Mouse (Mus musculus) neutrophil, adult 83 days (primary cell): ENCODE measurements around the gene Gm9918. TPM values are rescaled to one million over a fixed set of nuclear protein-coding genes. Genes with fewer than 3 reads are reported as not detected.

Experiments used
- total RNA-seq, 2 experiments: library from RNA; stranded (reverse); gene quantifications; one replicate each; pipeline ENCODE4 v1.2.4; 2023

Gm9918 gene
- total RNA-seq = not detected

DNA sequence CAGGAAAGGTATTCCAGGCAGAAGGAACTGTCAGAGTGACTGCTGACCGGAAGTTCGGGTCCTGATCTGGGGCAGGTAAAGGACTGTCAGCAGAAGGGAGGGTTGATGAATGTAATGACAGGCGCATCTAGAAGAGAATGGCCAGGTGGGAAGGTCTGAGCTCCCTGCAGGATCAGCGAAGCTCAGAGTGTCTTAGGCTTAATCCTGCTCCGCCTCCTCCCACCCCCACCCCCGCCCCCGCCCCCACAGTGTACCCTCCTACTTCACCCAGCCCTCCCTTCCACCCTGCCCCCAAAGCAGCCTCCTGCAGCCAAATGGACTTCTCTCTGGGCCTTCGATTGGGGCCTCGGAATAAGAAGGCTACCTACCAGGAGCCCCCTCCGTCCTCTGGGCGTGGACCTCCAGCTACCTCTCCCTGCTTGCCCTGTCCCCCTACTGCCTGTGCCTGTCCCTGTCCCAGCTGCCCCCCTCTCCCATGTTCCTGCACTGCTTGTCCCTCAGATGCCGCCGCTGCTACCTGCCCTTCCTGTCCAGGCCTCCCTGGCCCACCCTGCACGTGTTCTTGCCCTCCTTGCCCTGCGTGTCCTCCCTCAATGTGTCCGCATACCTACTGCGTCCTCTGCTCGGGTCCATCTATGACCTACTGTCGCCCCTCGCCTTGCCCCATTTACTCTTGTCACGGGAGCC, at the start of gene Gm9918:
Gene Gm9918, plus strand, starts transcription at position 290 of the 687 bp plus-strand sequence.

DNA sequence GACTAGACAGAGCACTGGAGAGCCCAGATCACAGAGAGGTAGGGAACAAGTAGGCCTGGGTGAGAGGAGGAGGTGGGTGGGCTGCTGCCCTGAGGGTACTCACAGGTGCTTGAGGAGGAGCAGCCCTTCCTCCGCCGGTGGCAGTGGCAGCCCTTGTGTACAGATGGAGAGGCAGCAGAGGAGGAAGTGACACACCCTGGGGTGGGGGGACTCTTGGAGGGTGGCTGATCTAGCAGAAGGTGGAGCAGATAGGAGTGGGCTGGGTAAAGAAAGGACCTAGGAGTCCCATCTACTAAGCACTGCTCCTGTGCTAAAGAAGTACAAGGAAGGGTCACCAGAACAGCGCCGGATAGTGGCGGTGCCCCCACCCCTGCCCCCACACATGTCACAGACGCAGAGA, 38.6 kb upstream of the Gm9918 start, which contains the start of gene Itgb7:
Gene Itgb7, minus strand, starts transcription at position 197 of the 400 bp plus-strand sequence.

DNA sequence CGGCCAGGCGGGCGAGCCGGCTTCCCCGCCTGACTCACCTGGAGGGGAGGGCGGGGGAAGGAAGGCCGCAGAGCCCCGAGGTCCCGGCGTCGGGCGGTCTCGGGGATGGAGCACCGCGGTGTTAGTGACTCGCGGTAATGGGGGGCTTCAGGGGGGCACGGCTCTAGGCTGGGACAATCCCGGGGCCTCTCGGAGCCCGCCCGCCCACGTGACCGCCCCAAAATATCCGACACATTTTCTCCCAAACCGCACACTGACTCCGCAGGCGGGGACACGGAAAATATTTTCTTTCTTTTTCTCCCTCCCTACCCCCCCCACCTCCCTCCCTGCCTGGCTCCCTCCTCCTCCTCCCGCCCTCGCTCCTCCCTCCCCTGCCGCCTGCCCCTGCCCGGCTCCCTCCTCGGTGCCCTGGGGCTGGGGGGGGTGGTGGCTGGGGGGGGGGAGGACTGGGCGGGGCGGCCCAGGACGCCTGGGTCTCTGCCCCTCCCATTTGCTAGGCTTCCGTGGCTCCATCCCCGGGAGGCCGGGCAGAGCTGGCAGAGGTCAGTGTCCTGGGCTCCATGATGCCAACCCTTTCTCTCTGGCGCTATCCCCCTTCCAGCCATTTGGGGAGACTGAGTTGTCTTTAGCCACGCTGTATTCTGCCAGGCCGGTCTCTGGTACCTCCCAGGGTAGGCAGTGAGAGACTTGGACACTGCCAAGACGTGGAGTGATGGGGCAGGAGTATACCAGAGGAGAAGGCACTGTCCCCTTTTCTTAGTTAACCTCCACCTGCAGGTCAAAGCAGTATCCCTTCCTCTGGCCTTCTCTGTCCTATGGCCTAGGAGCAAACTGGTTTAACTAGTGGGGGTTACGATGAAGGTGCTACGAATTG, 12.9 kb upstream of the Gm9918 start, which contains the start of gene Rarg:
Gene Rarg, minus strand, starts transcription at position 316 of the 874 bp plus-strand sequence.

DNA sequence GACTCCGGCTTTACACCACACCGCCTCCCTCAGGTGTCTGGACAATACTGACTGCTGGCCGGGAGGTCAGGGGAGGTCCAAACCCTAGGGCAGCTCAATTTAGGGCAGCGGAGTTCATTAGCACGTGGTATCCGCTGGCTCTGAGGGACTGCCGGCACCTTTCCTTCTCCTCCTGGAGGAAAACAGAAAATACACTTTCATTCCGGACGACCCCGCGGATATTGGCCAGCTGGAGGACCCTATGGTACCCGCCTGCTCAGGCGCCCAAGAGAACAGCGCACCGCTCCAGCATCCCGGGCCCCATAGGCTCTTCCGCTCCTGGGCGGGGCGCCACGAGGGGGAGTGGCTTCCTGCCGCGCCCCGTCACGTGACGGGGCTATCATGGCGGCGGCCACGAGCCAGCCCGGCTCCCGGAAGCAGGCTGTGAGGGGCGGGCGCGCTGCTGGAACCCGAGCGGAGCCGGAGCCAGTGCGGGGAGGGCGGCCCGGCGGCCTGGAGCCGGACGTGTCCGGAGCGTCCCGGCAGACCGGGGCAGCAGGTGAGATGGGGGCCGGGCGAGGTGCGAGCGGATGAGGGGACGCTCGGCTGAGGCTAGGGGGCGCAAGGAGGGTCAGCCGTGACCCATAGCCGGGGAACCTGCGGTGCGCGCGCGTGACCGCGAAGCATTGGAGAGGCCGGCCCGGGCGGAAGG, 8.9 kb downstream of the Gm9918 start, which contains the start of gene Mfsd5:
Gene Mfsd5, plus strand, starts transcription at position 363 of the 691 bp plus-strand sequence.

GRCm38 (mm10) chr15:102295633-102296367, 25.4 kb downstream of the Gm9918 start, which contains the start of gene Espl1:
TSS of gene Espl1 (plus strand) at chr15:102296266.

Other genes with a start within 250 kb of the Gm9918 start
- under 1 TPM; 0.46 to 0.94 TPM for gene Krt18, start 242.4 kb upstream of the Gm9918 start, total RNA-seq
- gene Eif4b, start 196.8 kb upstream of the Gm9918 start, total RNA-seq = 100 to 1,000 TPM; 134 to 139 TPM
- gene Tns2, start 170.2 kb upstream of the Gm9918 start, total RNA-seq = under 1 TPM; 0.53 to 0.64 TPM
- gene Spryd3, start 134.3 kb upstream of the Gm9918 start, total RNA-seq = 10 to 100 TPM; 23.0 to 23.2 TPM
- gene Igfbp6, start 126.2 kb upstream of the Gm9918 start, total RNA-seq = under 1 TPM; 0.31 to 0.38 TPM
- gene Soat2, start 120.0 kb upstream of the Gm9918 start, total RNA-seq = 1 to 10 TPM; 1.6 to 1.8 TPM
- 10 to 100 TPM; 74.2 to 76.8 TPM for gene Zfp740, start 67.3 kb upstream of the Gm9918 start, total RNA-seq
- 10 to 100 TPM; 16.8 to 20.8 TPM for gene Csad, start 65.8 kb upstream of the Gm9918 start, total RNA-seq
- 100 to 1,000 TPM; 220 to 236 TPM for gene Itgb7, start 38.6 kb upstream of the Gm9918 start, total RNA-seq
- gene Rarg, start 13.0 kb upstream of the Gm9918 start, total RNA-seq = 10 to 100 TPM; 41.1 to 42.1 TPM
- 10 to 100 TPM; 34.6 to 35.3 TPM for gene Mfsd5, start 8.9 kb downstream of the Gm9918 start, total RNA-seq
- gene Espl1, start 25.7 kb downstream of the Gm9918 start, total RNA-seq = 10 to 100 TPM; 46.9 to 47.3 TPM
- gene Pfdn5, start 55.6 kb downstream of the Gm9918 start, total RNA-seq = 100 to 1,000 TPM; 250 to 257 TPM
- 10 to 100 TPM; 33.5 to 38.1 TPM for gene Myg1, start 61.1 kb downstream of the Gm9918 start, total RNA-seq
- gene Aaas, start 80.2 kb downstream of the Gm9918 start, total RNA-seq = 10 to 100 TPM; 34.6 to 43.0 TPM
- gene Sp7, start 96.6 kb downstream of the Gm9918 start, total RNA-seq = under 1 TPM; 0.68 to 0.84 TPM
- 100 to 1,000 TPM; 108 to 111 TPM for gene Sp1, start 135.6 kb downstream of the Gm9918 start, total RNA-seq
- 1 to 10 TPM in 1 of 2 experiments, not detected in 1; 2.0 TPM for gene Amhr2, start 174.8 kb downstream of the Gm9918 start, total RNA-seq
- gene Prr13, start 188.5 kb downstream of the Gm9918 start, total RNA-seq = 100 to 1,000 TPM; 305 to 384 TPM
- gene Pcbp2, start 200.0 kb downstream of the Gm9918 start, total RNA-seq = 100 to 1,000 TPM; 519 to 536 TPM
- 1 to 10 TPM; 4.9 to 5.8 TPM for gene Gm10337, start 233.2 kb downstream of the Gm9918 start, total RNA-seq
- gene Map3k12, start 246.5 kb downstream of the Gm9918 start, total RNA-seq = under 1 TPM; 0.26 to 0.42 TPM
- 10 to 100 TPM; 18.1 to 18.4 TPM for gene Tarbp2, start 247.6 kb downstream of the Gm9918 start, total RNA-seq